In genomic region chr6:113605224-113605545, GRCm38 (mm10) we compare ENCODE assay signal across 7 mouse cellular contexts. TPM values are rescaled to one million over a fixed set of nuclear protein-coding genes. Genes with fewer than 3 reads are reported as not detected.
DNase-seq lines count a peak whose midpoint lies in the region; ATAC-seq lines count a peak whose summit lies in the region.

No protein-coding gene starts in this region.

- ATAC-seq in neural tube, embryonic 11.5 days (ENCODE audit: insufficient read depth, low FRiP score, low TSS enrichment), result no peak; the same call in 1 of the 2 replicates
- ATAC-seq in limb, embryonic 15.5 days (ENCODE audit: insufficient number of reproducible peaks, low FRiP score, low TSS enrichment, low read depth), result no peak
- no peak for ATAC-seq in stomach, embryonic 15.5 days (ENCODE audit: insufficient read depth, low FRiP score, low read depth)

- peaks cover 9% of the 10 kb centered on the region; the same call in 1 of the 2 replicates for H3K4me1 ChIP-seq in neural tube, embryonic 11.5 days (ENCODE audit: control insufficient read depth, insufficient read depth, low read length)
- H3K4me1 ChIP-seq in erythroblast, embryonic 14.5 days (ENCODE audit: control insufficient read depth), result peaks cover 37% of the 10 kb centered on the region
- peaks cover 25% of the 10 kb centered on the region for H3K4me1 ChIP-seq in limb, embryonic 15.5 days
- H3K4me1 ChIP-seq in stomach, embryonic 15.5 days, result peaks cover 11% of the 10 kb centered on the region

- H3K4me2 ChIP-seq in neural tube, embryonic 11.5 days (ENCODE audit: low read depth), result peak overlapping the region; percentile 69
- peak overlapping the region; percentile 80 for H3K4me2 ChIP-seq in limb, embryonic 15.5 days
- peak overlapping the region; percentile 81 for H3K4me2 ChIP-seq in stomach, embryonic 15.5 days

- peak overlapping the region; percentile 75 for H3K27ac ChIP-seq in neural tube, embryonic 11.5 days (ENCODE audit: low read depth, low read length)
- H3K27ac ChIP-seq in limb, embryonic 15.5 days, result peak overlapping the region; percentile 87
- H3K27ac ChIP-seq in stomach, embryonic 15.5 days, result peak overlapping the region; percentile 74

- WGBS in neural tube, embryonic 11.5 days, result 5% methylated on average over 10 of the region's 10 CpGs
- 3% methylated on average over 10 of the region's 10 CpGs for WGBS in limb, embryonic 15.5 days
- WGBS in stomach, embryonic 15.5 days, result 2% methylated on average over 10 of the region's 10 CpGs

- H3K9ac ChIP-seq in neural tube, embryonic 11.5 days (ENCODE audit: low read length), result peak overlapping the region; percentile 94
- peak overlapping the region; percentile 87 for H3K9ac ChIP-seq in limb, embryonic 15.5 days
- H3K9ac ChIP-seq in stomach, embryonic 15.5 days, result peak overlapping the region; percentile 86

- H3K27me3 ChIP-seq in neural tube, embryonic 11.5 days (ENCODE audit: control insufficient read depth, insufficient read depth, low read length), result no peaks in the 10 kb centered on the region
- no peaks in the 10 kb centered on the region for H3K27me3 ChIP-seq in erythroblast, embryonic 14.5 days (ENCODE audit: control insufficient read depth)
- no peaks in the 10 kb centered on the region for H3K27me3 ChIP-seq in limb, embryonic 15.5 days
- H3K27me3 ChIP-seq in stomach, embryonic 15.5 days (replicated peaks), result no peaks in the 10 kb centered on the region

- no peak for DNase-seq in neural tube, embryonic 11.5 days (ENCODE audit: low spot score)
- no peak for DNase-seq in neural tube, embryonic 10.5 days (ENCODE audit: extremely low spot score, low spot score)
- no peak for DNase-seq in ovary, postnatal 36 days (ENCODE audit: low spot score)
- no peak for DNase-seq in frontal cortex, postnatal 36 days (ENCODE audit: low spot score in 2 of 2)

- H3K36me3 ChIP-seq in neural tube, embryonic 11.5 days (ENCODE audit: control insufficient read depth, insufficient read depth, low read length), result no peaks in the 10 kb centered on the region
- H3K36me3 ChIP-seq in erythroblast, embryonic 14.5 days (ENCODE audit: control insufficient read depth), result peaks cover 40% of the 10 kb centered on the region
- H3K36me3 ChIP-seq in limb, embryonic 15.5 days, result peaks cover 3% of the 10 kb centered on the region; the same call in 1 of the 2 replicates
- 0 out of 2 replicates have a peak, but pooled peaks cover under 1% of the 10 kb centered on the region for H3K36me3 ChIP-seq in stomach, embryonic 15.5 days

- peak overlapping the region; percentile 97 for H3K4me3 ChIP-seq in neural tube, embryonic 11.5 days (ENCODE audit: low read depth, low read length)
- peak overlapping the region; percentile 83 for H3K4me3 ChIP-seq in erythroblast, embryonic 14.5 days (replicated peaks)
- peak overlapping the region; percentile 87 for H3K4me3 ChIP-seq in limb, embryonic 15.5 days
- H3K4me3 ChIP-seq in stomach, embryonic 15.5 days (replicated peaks), result peak overlapping the region; percentile 92

- H3K9me3 ChIP-seq in neural tube, embryonic 11.5 days (ENCODE audit: control insufficient read depth, low read length), result no peaks in the 10 kb centered on the region
- H3K9me3 ChIP-seq in erythroblast, embryonic 14.5 days (ENCODE audit: control insufficient read depth, low read length), result no peaks in the 10 kb centered on the region
- H3K9me3 ChIP-seq in limb, embryonic 15.5 days, result no peaks in the 10 kb centered on the region
- H3K9me3 ChIP-seq in stomach, embryonic 15.5 days, result no peaks in the 10 kb centered on the region

RNA-seq across cellular contexts. Expression of gene Brk1, which starts 0.6 kb away (rescaled TPM):
- 220 and 232 TPM in 2 replicates for polyA plus RNA-seq in neural tube, embryonic 11.5 days (2014; fragmentation: Nextera tagmentation; extraction: Ambion mirVana)
- polyA plus RNA-seq in erythroblast, embryonic 14.5 days (2012), result 2.1 and 2.6 TPM in 2 replicates
- polyA plus RNA-seq in limb, embryonic 15.5 days (2015; fragmentation: Nextera tagmentation; extraction: Ambion mirVana), result 222 and 231 TPM in 2 replicates
- 199 and 202 TPM in 2 replicates for polyA plus RNA-seq in stomach, embryonic 15.5 days (2015; fragmentation: Nextera tagmentation; extraction: Ambion mirVana)

RNA-seq across cellular contexts. Expression of gene Fancd2os, which starts 4.7 kb away (rescaled TPM):
- polyA plus RNA-seq in neural tube, embryonic 11.5 days (2014; fragmentation: Nextera tagmentation; extraction: Ambion mirVana), result not detected in 2 replicates
- polyA plus RNA-seq in erythroblast, embryonic 14.5 days (2012), result not detected in 2 replicates
- not detected in 2 replicates for polyA plus RNA-seq in limb, embryonic 15.5 days (2015; fragmentation: Nextera tagmentation; extraction: Ambion mirVana)
- 0.23 TPM in 1 of 2 replicates, not detected in the other for polyA plus RNA-seq in stomach, embryonic 15.5 days (2015; fragmentation: Nextera tagmentation; extraction: Ambion mirVana)

RNA-seq across cellular contexts. Expression of gene Vhl, which starts 18.6 kb away (rescaled TPM):
- polyA plus RNA-seq in neural tube, embryonic 11.5 days (2014; fragmentation: Nextera tagmentation; extraction: Ambion mirVana), result 64.9 and 68.2 TPM in 2 replicates
- 0.15 and 0.21 TPM in 2 replicates for polyA plus RNA-seq in erythroblast, embryonic 14.5 days (2012)
- 41.4 and 44.3 TPM in 2 replicates for polyA plus RNA-seq in limb, embryonic 15.5 days (2015; fragmentation: Nextera tagmentation; extraction: Ambion mirVana)
- polyA plus RNA-seq in stomach, embryonic 15.5 days (2015; fragmentation: Nextera tagmentation; extraction: Ambion mirVana), result 39.5 and 43.6 TPM in 2 replicates

RNA-seq across cellular contexts. Expression of gene Irak2, which starts 33.1 kb away (rescaled TPM):
- polyA plus RNA-seq in neural tube, embryonic 11.5 days (2014; fragmentation: Nextera tagmentation; extraction: Ambion mirVana), result 2.4 and 2.6 TPM in 2 replicates
- 13.6 and 15.2 TPM in 2 replicates for polyA plus RNA-seq in erythroblast, embryonic 14.5 days (2012)
- 4.1 and 4.6 TPM in 2 replicates for polyA plus RNA-seq in limb, embryonic 15.5 days (2015; fragmentation: Nextera tagmentation; extraction: Ambion mirVana)
- polyA plus RNA-seq in stomach, embryonic 15.5 days (2015; fragmentation: Nextera tagmentation; extraction: Ambion mirVana), result 8.0 and 10.0 TPM in 2 replicates

Comparison
In these comparisons a context has a peak if more than half of its experiments do, and no peak if none do; other contexts are left out.
1. RNA of gene Brk1, which starts 0.6 kb away (polyA plus RNA-seq): 222 to 231 TPM in limb, embryonic 15.5 days, 220 to 232 TPM in neural tube, embryonic 11.5 days and 199 to 202 TPM in stomach, embryonic 15.5 days; 2.1 to 2.6 TPM in erythroblast, embryonic 14.5 days; every median in the first group is over 10 times any median in the second.
2. RNA of gene Vhl, which starts 18.6 kb away (polyA plus RNA-seq): 64.9 to 68.2 TPM in neural tube, embryonic 11.5 days, 41.4 to 44.3 TPM in limb, embryonic 15.5 days and 39.5 to 43.6 TPM in stomach, embryonic 15.5 days; 0.15 to 0.21 TPM in erythroblast, embryonic 14.5 days; every median in the first group is over 10 times any median in the second.
3. Peak in every context shown above with its lines, with median percentiles within 50 percentile points of each other: H3K27ac ChIP-seq, H3K4me2 ChIP-seq, H3K4me3 ChIP-seq and H3K9ac ChIP-seq.